In genomic region chr16:97309796-97310569, GRCm38 (mm10) we compare ENCODE assay signal across 16 mouse cellular contexts. TPM values are rescaled to one million over a fixed set of nuclear protein-coding genes. Genes with fewer than 3 reads are reported as not detected.
DNase-seq lines count a peak whose midpoint lies in the region; ATAC-seq lines count a peak whose summit lies in the region.
"Had no signal": no experiment of that assay in that cellular context is flagged by ENCODE, and none has a peak within 500 bp of the region (broad histone marks: within the 10 kb centered on the region; RNA-seq: fewer than 3 reads in every experiment).

No protein-coding gene starts in this region.

- H3K4me1 ChIP-seq in kidney, embryonic 15.5 days = peaks cover 3% of the 10 kb centered on the region; the same call in 1 of the 2 replicates
- peaks cover 22% of the 10 kb centered on the region for H3K4me1 ChIP-seq in embryonic facial prominence, embryonic 10.5 days

- no peak overlapping the region for H3K4me2 ChIP-seq in kidney, embryonic 15.5 days
- H3K4me2 ChIP-seq: limb, embryonic 12.5 days; midbrain, embryonic 11.5 days had no signal

- peak overlapping the region; percentile 41; the same call in 1 of the 2 replicates for H3K27ac ChIP-seq in kidney, embryonic 15.5 days
- H3K27ac ChIP-seq in embryonic facial prominence, embryonic 10.5 days (replicated peaks) = peak overlapping the region; percentile 20
- H3K27ac ChIP-seq: forebrain, embryonic 10.5 days; limb, embryonic 12.5 days had no signal

- H3K9ac ChIP-seq in kidney, embryonic 15.5 days = no peak overlapping the region
- H3K9ac ChIP-seq: limb, embryonic 12.5 days had no signal

- H3K4me3 ChIP-seq in kidney, embryonic 15.5 days (replicated peaks) = no peak overlapping the region
- H3K4me3 ChIP-seq in embryonic facial prominence, embryonic 10.5 days = no peak overlapping the region
- H3K4me3 ChIP-seq: forebrain, embryonic 10.5 days; limb, embryonic 12.5 days had no signal

- H3K9me3 ChIP-seq in kidney, embryonic 15.5 days (replicated peaks) = no peaks in the 10 kb centered on the region
- no peaks in the 10 kb centered on the region for H3K9me3 ChIP-seq in embryonic facial prominence, embryonic 10.5 days
- H3K9me3 ChIP-seq: forebrain, embryonic 10.5 days had no signal

- H3K36me3 ChIP-seq in kidney, embryonic 15.5 days = no peaks in the 10 kb centered on the region
- H3K36me3 ChIP-seq in embryonic facial prominence, embryonic 10.5 days (replicated peaks) = no peaks in the 10 kb centered on the region
- H3K36me3 ChIP-seq: forebrain, embryonic 10.5 days; limb, embryonic 12.5 days had no signal

- 56% methylated on average over 4 of the region's 4 CpGs for WGBS in kidney, embryonic 15.5 days
- 71% methylated on average over 4 of the region's 4 CpGs for WGBS in embryonic facial prominence, embryonic 10.5 days

- no peaks in the 10 kb centered on the region for H3K27me3 ChIP-seq in kidney, embryonic 15.5 days
- H3K27me3 ChIP-seq in embryonic facial prominence, embryonic 10.5 days (replicated peaks; ENCODE audit: low read depth, poor library complexity, severe bottlenecking) = 0 out of 2 replicates have a peak, but pooled peaks cover 3% of the 10 kb centered on the region
- H3K27me3 ChIP-seq: limb, embryonic 12.5 days; Patski had no signal

- DNase-seq in kidney, postnatal 36 days = no peak
- peak; percentile 28 for DNase-seq in embryonic facial prominence, embryonic 10.5 days (ENCODE audit: low spot score)
- DNase-seq in thymus, postnatal 14 days = peak; percentile 27
- no peak for DNase-seq in spleen, adult 12 weeks (ENCODE audit: low spot score)
- no peak for DNase-seq in layer of hippocampus, postnatal 14 days (ENCODE audit: low spot score in 2 of 2)
- DNase-seq: cerebellum, adult 2 months; gastrocnemius, postnatal 36 days; kidney, adult 18-20 months; lung, postnatal 36 days; right cerebral cortex, postnatal 14 days had no signal

- no peak for ATAC-seq in kidney, embryonic 15.5 days (replicated peaks; ENCODE audit: low FRiP score)
- peak; percentile 69 for ATAC-seq in CD4-positive, CD25-positive, alpha-beta regulatory T cell, adult 4 months
- ATAC-seq: Patski had no signal

RNA-seq across cellular contexts. Expression of gene Bace2, which starts 46.6 kb away (rescaled TPM):
- 7.3 and 9.4 TPM in 2 replicates for polyA plus RNA-seq in kidney, embryonic 15.5 days (2015; fragmentation: Nextera tagmentation; extraction: Ambion mirVana)
- 1 to 10 TPM in 1 of 2 experiments, under 1 TPM in 1; 0.10 to 2.0 TPM for polyA plus RNA-seq in CD4-positive, CD25-positive, alpha-beta regulatory T cell, adult 4 months (2017; shearing (Covaris generic))
- polyA plus RNA-seq in embryonic facial prominence, embryonic 10.5 days (2016; fragmentation: Nextera tagmentation; extraction: Ambion mirVana) = 1.2 and 2.8 TPM in 2 replicates
- total RNA-seq in layer of hippocampus, postnatal 14 days (2021) = 10 to 100 TPM in 1 of 2 experiments, 1 to 10 TPM in 1; 5.8 to 10.7 TPM

Comparison
In these comparisons a context has a peak if more than half of its experiments do, and no peak if none do; other contexts are left out.
1. DNase-seq: peak in embryonic facial prominence, embryonic 10.5 days (single experiment) and thymus, postnatal 14 days (single experiment); none in kidney, postnatal 36 days (0 of 2), spleen, adult 12 weeks (single experiment) and layer of hippocampus, postnatal 14 days (0 of 2).